Mouse (Mus musculus) forebrain, embryonic 12.5 days (tissue): Measurements from ENCODE around the gene Spp2. TPM values are rescaled to one million over a fixed set of nuclear protein-coding genes. Genes with fewer than 3 reads are reported as not detected.

ENCODE experiments used
- ATAC-seq: fragments of 200-750 bp; cut with Nextera tagmentation; 2 replicates; pipeline ENCODE4 v1.8.0; 2017; ENCODE audit warnings: moderate TSS enrichment; ENCODE audit not compliant: low FRiP score
- H3K27ac ChIP-seq: fragments of 300-500 bp; sonication (generic); 2 replicates; pipeline ENCODE4 v1.5.1; 2016; ENCODE audit warnings: mild to moderate bottlenecking
- H3K27me3 ChIP-seq: fragments of 300-500 bp; sonication (generic); 2 replicates; pipeline ENCODE4 v1.6.1; 2016; ENCODE audit warnings: mild to moderate bottlenecking
- H3K36me3 ChIP-seq: fragments of 300-500 bp; sonication (generic); replicated peaks from 2 replicates; pipeline ENCODE4 v1.6.1; 2016; ENCODE audit warnings: mild to moderate bottlenecking
- H3K4me1 ChIP-seq: fragments of 300-500 bp; sonication (generic); 2 replicates; pipeline ENCODE4 v1.6.1; 2016
- H3K4me2 ChIP-seq: fragments of 300-500 bp; sonication (generic); 2 replicates; pipeline ENCODE4 v1.6.1; 2016; ENCODE audit warnings: mild to moderate bottlenecking, moderate library complexity
- H3K4me3 ChIP-seq: fragments of 300-500 bp; sonication (generic); replicated peaks from 2 replicates; pipeline ENCODE4 v1.5.1; 2016; ENCODE audit warnings: mild to moderate bottlenecking
- H3K9ac ChIP-seq: fragments of 300-500 bp; sonication (generic); 2 replicates; pipeline ENCODE4 v1.6.1; 2016; ENCODE audit warnings: mild to moderate bottlenecking
- H3K9me3 ChIP-seq: fragments of 300-500 bp; sonication (generic); 2 replicates; pipeline ENCODE4 v1.6.1; 2016
- WGBS: fragments of 180-500 bp; shearing (Covaris S2); methylation state at CpG from one replicate; pipeline ENCODE4 v1.1.7; 2016; 5-methylcytosine and 5-hydroxymethylcytosine counted together
- polyA plus RNA-seq: library from polyadenylated mRNA; unstranded; fragments of >200 nt; fragmentation: Nextera tagmentation; extraction: Ambion mirVana; gene quantifications from 2 replicates; pipeline ENCODE4 v1.2.1, GENCODE M21; 2016

The Spp2 gene
- polyA plus RNA-seq, 1 experiment from 2014 or later: not detected

DNA sequence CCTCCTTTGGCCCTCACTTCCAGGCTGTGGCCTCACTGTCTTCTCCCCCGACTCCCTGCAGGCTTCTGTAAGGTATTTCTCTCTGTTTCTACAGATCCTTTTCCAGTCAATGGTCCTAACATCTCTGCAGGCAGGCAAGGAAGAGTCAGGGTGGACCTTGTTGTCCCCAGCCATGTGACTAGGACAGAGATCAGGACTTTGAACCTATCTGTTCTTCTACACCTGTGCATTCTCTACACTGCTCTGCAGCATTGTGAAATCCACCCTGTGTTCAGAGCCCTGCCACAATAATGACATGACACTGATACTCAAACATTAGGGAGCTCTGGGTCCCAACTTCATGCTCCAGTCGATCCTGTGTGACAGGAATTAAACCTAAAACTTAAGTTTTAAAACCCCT is 12.2 kb downstream of the Spp2 start:
- no peaks in the 10 kb centered on the region for H3K27me3 ChIP-seq
- no peak for ATAC-seq
- no peaks in the 10 kb centered on the region for H3K9me3 ChIP-seq
- 76% methylated on average over 2 of the region's 2 CpGs for WGBS
- H3K4me2 ChIP-seq: no peak overlapping the region
- H3K36me3 ChIP-seq: no peaks in the 10 kb centered on the region
- H3K9ac ChIP-seq: no peak overlapping the region
- no peak overlapping the region for H3K27ac ChIP-seq
- no peaks in the 10 kb centered on the region for H3K4me1 ChIP-seq
- no peak overlapping the region for H3K4me3 ChIP-seq

DNA sequence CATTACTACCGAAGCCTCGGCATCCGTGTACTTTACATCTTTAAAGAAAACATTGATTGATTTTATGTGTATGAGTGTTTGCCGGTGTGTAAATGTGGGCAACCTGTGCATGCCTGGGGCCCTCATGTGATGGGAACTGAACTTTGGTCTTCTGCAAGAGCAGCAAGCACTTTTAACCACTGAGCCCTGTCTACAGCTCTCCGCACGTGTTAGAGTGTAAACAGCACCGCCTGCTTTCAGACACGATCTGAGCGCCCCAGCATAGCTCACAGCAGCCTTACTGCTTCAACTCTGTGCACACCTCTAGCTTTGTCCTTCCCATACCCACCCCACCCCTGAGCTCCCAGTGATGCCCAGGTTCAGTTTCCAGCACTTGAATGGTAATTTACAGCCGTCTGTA is 15.3 kb downstream of the Spp2 start:
- Histone ChIP-seq H3K4me3 (no peak overlapping the region), H3K4me2 (no peak overlapping the region), H3K27me3 (no peaks in the 10 kb centered on the region), H3K9me3 (no peaks in the 10 kb centered on the region), H3K9ac (no peak overlapping the region), H3K27ac (no peak overlapping the region), H3K36me3 (no peaks in the 10 kb centered on the region), H3K4me1 (no peaks in the 10 kb centered on the region)
- ATAC-seq: no peak
- WGBS: 88% methylated on average over 10 of the region's 10 CpGs

DNA sequence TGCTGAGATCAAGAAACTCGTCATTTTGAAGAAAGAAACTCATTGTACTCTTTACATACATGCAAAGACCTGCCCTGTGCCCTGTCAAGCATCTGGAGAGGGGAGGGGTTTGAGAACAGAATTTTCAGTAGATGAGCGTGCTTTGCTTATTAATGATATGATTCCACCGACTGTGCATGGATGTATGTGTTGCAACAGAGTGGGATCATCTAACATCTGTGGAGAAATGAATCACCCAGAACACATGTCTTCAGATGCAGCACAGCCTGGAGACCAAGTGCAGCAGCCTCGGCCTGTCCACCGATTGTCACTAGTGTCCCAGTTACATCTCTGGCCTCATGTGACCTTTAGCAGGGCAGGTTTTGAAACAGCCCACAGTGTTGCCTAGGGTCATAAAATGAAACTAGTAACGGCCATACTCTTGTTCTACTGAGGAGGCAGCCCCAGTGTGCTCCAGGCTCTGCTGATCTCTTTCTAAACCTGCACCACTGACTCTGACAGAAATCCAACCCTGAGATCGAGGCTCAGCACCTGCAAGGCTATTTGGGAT is 16.2 kb downstream of the Spp2 start:
- no peaks in the 10 kb centered on the region for H3K9me3 ChIP-seq
- H3K4me3 ChIP-seq: no peak overlapping the region
- no peaks in the 10 kb centered on the region for H3K36me3 ChIP-seq
- H3K9ac ChIP-seq: no peak overlapping the region
- H3K4me1 ChIP-seq: no peaks in the 10 kb centered on the region
- H3K27me3 ChIP-seq: no peaks in the 10 kb centered on the region
- 73% methylated on average over 7 of the region's 7 CpGs for WGBS
- no peak overlapping the region for H3K27ac ChIP-seq
- no peak overlapping the region for H3K4me2 ChIP-seq
- ATAC-seq: no peak

DNA sequence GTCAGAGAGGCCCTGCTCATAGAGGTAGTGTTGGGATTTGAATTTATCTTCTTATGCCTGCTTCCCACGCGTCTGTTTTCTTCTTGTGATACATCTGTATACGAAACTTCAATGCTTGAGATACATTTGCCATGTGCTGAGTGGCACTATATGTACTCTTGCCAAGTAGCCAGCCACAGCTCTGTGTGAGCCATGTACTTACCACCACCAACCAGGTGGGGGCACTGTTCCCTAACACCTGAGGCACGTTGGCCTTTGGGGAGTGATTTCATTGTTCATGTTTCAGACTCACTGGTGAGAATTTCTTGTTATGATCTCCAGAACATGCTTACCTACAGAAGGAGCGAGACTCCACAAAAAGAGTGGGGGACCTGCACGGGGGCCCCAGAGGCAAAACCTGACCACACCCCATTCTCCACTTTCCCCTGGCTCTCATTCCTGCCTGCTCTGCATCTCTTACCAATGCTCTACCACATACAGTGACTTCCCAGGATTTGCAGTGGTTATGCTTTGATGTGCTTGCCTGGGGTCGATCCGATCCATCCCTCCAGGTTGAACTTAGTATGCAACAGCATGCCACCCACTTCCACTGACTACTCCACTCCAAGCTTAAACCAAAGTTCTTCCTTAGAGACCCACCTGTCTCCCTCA is 18.0 kb downstream of the Spp2 start:
- H3K9ac ChIP-seq: no peak overlapping the region
- no peaks in the 10 kb centered on the region for H3K27me3 ChIP-seq
- peaks cover 5% of the 10 kb centered on the region; the same call in 1 of the 2 replicates for H3K4me1 ChIP-seq
- WGBS: 22% methylated on average over 8 of the region's 8 CpGs
- no peak overlapping the region for H3K4me2 ChIP-seq
- no peaks in the 10 kb centered on the region for H3K9me3 ChIP-seq
- H3K27ac ChIP-seq: no peak overlapping the region
- no peak overlapping the region for H3K4me3 ChIP-seq
- peak; percentile 72 for ATAC-seq
- no peaks in the 10 kb centered on the region for H3K36me3 ChIP-seq

DNA sequence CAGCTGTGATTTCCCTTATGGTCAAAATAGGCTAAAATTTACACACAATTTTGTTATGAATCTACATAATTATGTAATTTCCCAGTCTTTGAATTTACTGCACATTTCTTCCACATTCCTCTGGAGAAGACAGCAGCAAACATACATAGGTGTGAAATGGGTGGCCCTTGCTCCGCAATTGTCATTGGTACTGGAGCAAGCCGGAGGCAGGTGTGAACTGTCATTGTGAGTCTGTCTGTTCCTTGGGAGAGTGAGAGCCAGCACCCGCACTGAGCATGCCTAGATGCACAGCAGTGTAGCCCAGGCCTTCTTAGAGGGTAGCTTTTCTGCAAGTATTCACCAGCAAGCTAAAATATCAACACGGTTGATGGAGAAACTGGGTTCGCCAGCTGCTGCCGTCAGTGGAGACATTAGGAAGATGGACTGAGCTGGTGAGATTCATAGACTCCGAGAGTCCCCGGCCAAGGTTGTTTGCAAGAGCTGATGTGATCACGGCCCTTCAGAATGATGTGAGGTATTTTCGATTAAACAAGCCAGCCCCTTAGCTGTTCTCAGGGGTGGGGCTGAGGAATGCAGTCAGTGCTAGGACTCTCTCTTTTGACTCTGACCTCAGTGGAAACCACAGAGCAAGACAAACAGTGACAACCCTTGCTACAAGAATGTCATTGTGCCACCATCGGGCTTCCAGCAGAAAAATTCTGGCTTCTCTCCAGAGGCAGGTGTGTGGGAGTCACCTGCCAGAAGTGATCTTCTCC is 21.4 kb downstream of the Spp2 start:
- H3K4me1 ChIP-seq: peaks cover 5% of the 10 kb centered on the region; the same call in 1 of the 2 replicates
- ATAC-seq: no peak
- WGBS: 86% methylated on average over 11 of the region's 11 CpGs

DNA sequence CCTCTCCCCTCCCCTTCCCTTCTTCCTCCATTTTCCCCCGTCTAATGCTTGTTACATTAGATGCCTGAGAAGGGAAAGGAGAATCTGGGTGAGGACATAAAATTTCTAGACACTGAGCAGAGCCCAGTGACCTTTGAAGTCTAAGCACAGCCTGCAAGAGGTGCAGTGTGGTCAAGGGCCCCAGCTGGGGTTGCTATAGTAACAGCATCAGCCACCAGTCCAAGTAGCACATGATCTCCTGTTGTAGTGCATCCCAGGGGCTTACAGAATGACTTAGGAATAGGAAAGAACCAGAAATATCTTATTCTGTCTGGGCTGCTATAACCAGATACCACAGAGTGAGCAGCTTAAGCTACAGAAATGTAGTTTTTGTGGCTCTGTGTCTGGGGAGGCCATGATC is 22.7 kb downstream of the Spp2 start:
- H3K9ac ChIP-seq: no peak overlapping the region
- no peak overlapping the region for H3K4me2 ChIP-seq
- H3K36me3 ChIP-seq: no peaks in the 10 kb centered on the region
- H3K4me1 ChIP-seq: peaks cover 8% of the 10 kb centered on the region; the same call in 1 of the 2 replicates
- H3K27ac ChIP-seq: no peak overlapping the region
- no peak overlapping the region for H3K4me3 ChIP-seq
- 57% methylated on average over 1 of the region's 1 CpGs for WGBS
- no peaks in the 10 kb centered on the region for H3K27me3 ChIP-seq
- H3K9me3 ChIP-seq: no peaks in the 10 kb centered on the region
- ATAC-seq: no peak

More for the DNA sequence above, 21.4 kb downstream of the Spp2 start:
- Histone ChIP-seq H3K4me3 (no peak overlapping the region), H3K9me3 (no peaks in the 10 kb centered on the region), H3K9ac (no peak overlapping the region), H3K36me3 (no peaks in the 10 kb centered on the region), H3K4me2 (no peak overlapping the region), H3K27ac (no peak overlapping the region), H3K27me3 (no peaks in the 10 kb centered on the region)

DNA sequence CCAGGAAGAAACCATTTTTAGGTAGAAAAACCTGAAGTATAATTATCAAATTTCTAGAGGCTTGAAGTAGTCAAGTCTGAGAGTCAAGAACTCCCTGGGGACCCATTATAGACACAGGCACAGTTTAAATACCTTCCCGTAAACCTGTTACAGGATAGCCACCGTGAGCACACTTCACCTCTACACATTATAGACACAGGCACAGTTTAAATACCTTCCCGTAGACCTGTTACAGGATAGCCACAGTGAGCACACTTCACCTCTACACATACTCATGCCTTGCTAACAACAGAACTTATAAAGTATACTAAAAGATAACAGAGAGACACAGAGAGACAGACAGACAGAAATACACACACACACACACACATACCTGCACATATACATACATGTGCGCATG is 24.5 kb downstream of the Spp2 start:
- no peaks in the 10 kb centered on the region for H3K36me3 ChIP-seq
- ATAC-seq: no peak
- H3K9me3 ChIP-seq: no peaks in the 10 kb centered on the region
- H3K9ac ChIP-seq: no peak overlapping the region
- peaks cover 8% of the 10 kb centered on the region; the same call in 1 of the 2 replicates for H3K4me1 ChIP-seq
- WGBS: 85% methylated on average over 4 of the region's 4 CpGs
- H3K4me2 ChIP-seq: no peak overlapping the region
- H3K27ac ChIP-seq: no peak overlapping the region
- no peak overlapping the region for H3K4me3 ChIP-seq
- no peaks in the 10 kb centered on the region for H3K27me3 ChIP-seq

DNA sequence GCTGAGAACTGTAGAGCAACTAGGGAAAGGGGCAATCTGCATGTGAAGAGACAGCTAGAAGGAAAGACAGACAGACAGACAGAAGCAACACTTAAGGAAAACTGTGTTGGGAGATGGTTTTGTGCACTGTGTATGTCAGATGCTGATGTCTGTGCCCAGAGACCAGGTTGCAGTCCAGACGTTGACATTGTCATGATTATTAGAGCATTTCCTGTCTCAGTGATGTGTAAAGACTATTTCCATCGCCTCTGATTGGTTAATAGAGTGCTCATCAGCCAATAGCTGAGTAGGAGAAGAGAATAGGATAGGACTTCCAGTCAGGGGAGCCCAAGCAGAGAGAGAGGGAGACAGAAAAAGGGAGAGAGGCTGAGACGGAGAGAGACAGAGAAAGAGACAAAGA is 25.8 kb downstream of the Spp2 start:
- H3K9ac ChIP-seq: no peak overlapping the region
- peaks cover 8% of the 10 kb centered on the region; the same call in 1 of the 2 replicates for H3K4me1 ChIP-seq
- 47% methylated on average over 3 of the region's 3 CpGs for WGBS
- H3K27ac ChIP-seq: no peak overlapping the region
- no peaks in the 10 kb centered on the region for H3K9me3 ChIP-seq
- no peak for ATAC-seq
- H3K27me3 ChIP-seq: no peaks in the 10 kb centered on the region
- no peaks in the 10 kb centered on the region for H3K36me3 ChIP-seq
- no peak overlapping the region for H3K4me2 ChIP-seq
- H3K4me3 ChIP-seq: no peak overlapping the region

DNA sequence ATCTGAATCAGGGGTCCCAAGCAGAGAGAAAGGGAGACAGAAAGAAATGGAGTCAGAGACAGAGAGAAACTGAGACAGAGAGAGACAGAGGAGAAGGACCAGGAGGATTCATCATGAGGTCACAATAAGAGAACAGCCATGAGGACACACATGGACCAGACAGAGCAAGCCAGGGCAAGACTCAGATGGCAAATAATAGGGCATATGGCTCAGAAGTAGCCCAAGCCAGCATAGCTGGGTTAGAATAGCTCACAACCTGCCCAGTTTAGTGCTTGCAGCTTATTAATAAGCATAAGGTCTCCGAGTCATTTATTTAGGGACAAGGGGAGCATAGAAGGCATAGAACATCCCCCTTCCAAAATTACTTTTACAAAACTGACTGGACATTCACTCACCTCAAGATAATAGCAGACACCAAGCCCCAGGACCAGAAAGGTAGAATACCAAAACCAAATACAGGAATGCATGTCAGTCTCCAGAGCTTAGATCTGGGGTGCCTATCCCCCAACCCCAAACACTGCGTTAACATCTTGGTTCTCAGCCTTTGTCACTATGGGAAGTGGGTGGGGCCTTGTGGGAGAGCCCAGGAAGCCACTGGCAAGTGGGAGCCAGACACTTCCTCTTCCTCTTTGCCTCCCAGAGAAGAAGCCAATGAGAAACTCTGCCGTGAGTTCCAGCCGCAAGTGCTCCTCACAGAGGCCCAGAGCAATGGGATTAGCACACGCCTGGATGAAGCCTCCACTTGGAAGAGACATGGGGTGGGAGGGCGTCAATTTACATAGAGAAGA is 26.5 kb downstream of the Spp2 start:
- no peak overlapping the region for H3K27ac ChIP-seq
- WGBS: 53% methylated on average over 6 of the region's 6 CpGs
- peaks cover 8% of the 10 kb centered on the region; the same call in 1 of the 2 replicates for H3K4me1 ChIP-seq
- H3K27me3 ChIP-seq: no peaks in the 10 kb centered on the region
- H3K4me3 ChIP-seq: no peak overlapping the region
- H3K9me3 ChIP-seq: no peaks in the 10 kb centered on the region
- no peak overlapping the region for H3K9ac ChIP-seq
- H3K4me2 ChIP-seq: no peak overlapping the region
- H3K36me3 ChIP-seq: no peaks in the 10 kb centered on the region
- no peak for ATAC-seq

DNA sequence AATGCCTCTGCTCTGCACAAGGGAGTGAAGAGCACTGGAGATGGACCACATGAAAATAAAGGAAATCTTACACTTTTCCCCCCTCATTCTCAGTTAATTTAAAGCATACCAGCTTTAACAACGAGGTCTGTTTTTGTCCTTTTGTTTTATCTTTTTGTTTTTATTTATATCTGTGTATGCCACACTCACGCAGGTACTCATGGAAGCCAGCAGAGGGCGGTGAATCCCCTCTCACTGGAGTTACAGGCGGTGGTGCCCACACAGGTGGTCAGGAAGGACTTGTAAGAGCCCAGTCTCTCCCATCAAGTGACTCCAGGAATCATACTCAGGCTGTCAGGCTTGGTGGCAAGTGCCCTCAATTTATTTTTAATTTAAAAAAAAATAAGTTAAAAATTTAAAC is 27.3 kb downstream of the Spp2 start:
- H3K9ac ChIP-seq: no peak overlapping the region
- WGBS: 65% methylated on average over 4 of the region's 4 CpGs
- ATAC-seq: no peak
- H3K36me3 ChIP-seq: no peaks in the 10 kb centered on the region
- no peaks in the 10 kb centered on the region for H3K9me3 ChIP-seq
- no peak overlapping the region for H3K27ac ChIP-seq
- peaks cover 8% of the 10 kb centered on the region; the same call in 1 of the 2 replicates for H3K4me1 ChIP-seq
- no peaks in the 10 kb centered on the region for H3K27me3 ChIP-seq
- no peak overlapping the region for H3K4me3 ChIP-seq
- no peak overlapping the region for H3K4me2 ChIP-seq

DNA sequence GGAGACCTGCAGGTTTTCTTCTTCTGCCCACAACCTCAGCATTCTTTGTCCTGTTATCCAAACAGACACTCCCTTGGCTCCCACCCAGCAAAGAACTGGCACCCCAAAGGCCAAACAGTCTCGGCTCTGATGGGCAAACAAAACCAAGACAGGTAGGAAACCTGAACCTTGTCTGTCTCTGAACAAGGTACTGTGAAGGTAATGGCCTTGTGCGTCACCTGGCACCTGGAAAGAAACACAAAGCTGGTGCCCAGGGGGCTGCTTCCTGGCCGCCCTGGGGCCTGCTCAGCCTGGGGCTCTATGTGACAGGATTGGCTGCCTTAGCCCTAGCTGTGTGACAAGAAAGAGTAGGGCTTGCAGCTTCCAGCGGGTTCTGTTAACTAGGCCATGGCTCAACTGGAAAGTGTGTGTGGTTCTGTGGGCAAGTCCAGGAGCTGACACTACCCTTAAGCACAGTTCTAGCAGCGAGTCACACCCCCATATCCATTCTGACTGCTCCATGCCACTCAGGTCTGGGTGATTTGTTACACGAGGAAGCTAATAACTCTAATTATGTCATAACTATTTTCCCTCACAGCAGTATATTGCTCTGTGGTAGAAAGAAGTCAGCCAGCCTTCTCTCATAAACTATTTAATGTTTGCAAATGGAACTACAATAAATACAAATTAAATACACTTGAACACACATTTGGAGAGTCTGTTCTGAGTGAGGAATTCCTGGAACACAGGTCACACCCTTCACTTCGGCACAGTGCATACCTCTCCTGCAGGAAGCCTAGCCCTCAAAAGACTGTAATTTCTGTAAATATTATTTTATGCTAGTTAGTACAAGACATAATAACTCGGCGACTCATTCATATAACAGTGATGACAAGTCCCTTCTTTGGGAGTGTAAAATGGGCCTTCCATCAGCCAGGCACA is 30.7 kb downstream of the Spp2 start:
- Histone ChIP-seq H3K27ac (no peak overlapping the region), H3K36me3 (no peaks in the 10 kb centered on the region), H3K4me2 (no peak overlapping the region), H3K27me3 (no peaks in the 10 kb centered on the region), H3K9me3 (no peaks in the 10 kb centered on the region), H3K9ac (no peak overlapping the region), H3K4me3 (no peak overlapping the region), H3K4me1 (0 out of 2 replicates have a peak, but pooled peaks cover 3% of the 10 kb centered on the region)
- 83% methylated on average over 9 of the region's 9 CpGs for WGBS
- ATAC-seq: no peak
